Mouse (Mus musculus) MEL (cell line): Measurements from ENCODE around the gene Olfr638. TPM values are rescaled to one million over a fixed set of nuclear protein-coding genes. Genes with fewer than 3 reads are reported as not detected.

Experiments
- DNase-seq: peaks from one replicate; pipeline ENCODE4 v3.0.0; 2011; ENCODE audit warnings: low read depth, low spot score
- H3K27ac ChIP-seq: 2 replicates; pipeline ENCODE4 v1.5.1; 2012; ENCODE audit warnings: low read depth, mild to moderate bottlenecking, control low read depth, low read length, moderate library complexity; ENCODE audit not compliant: control insufficient read depth
- H3K27me3 ChIP-seq, 2 experiments: fragments of 150-350 bp in 1 of 2; sonication (generic) in 1 of 2; 2 replicates each; pipeline ENCODE4 v1.6.1; 2012; ENCODE audit warnings: low read length in 2 of 2, mild to moderate bottlenecking in 2 of 2, improper control_type of control experiment in 1 of 2, moderate library complexity in 1 of 2; ENCODE audit not compliant: insufficient read depth in 2 of 2, control insufficient read depth in 1 of 2
- H3K36me3 ChIP-seq, 2 experiments: 2 replicates each; pipeline ENCODE4 v1.6.1; 2012 to 2014; ENCODE audit warnings: low read length in 2 of 2, improper control_type of control experiment in 1 of 2, inconsistent platforms in 1 of 2, mild to moderate bottlenecking in 1 of 2; ENCODE audit not compliant: insufficient read depth in 2 of 2, control insufficient read depth in 1 of 2
- H3K4me1 ChIP-seq, 2 experiments: fragments of 150-350 bp in 1 of 2; sonication (generic) in 1 of 2; 2 replicates each; pipeline ENCODE4 v1.6.1; 2012; ENCODE audit warnings: low read length in 2 of 2, improper control_type of control experiment in 1 of 2, mild to moderate bottlenecking in 1 of 2; ENCODE audit not compliant: insufficient read depth in 2 of 2, control insufficient read depth in 1 of 2
- H3K4me3 ChIP-seq, 2 experiments: fragments of 150-350 bp in 1 of 2; sonication (generic) in 1 of 2; 2 replicates each; pipeline ENCODE4 v1.5.1; 2012; ENCODE audit warnings: low read depth in 2 of 2, low read length in 2 of 2, mild to moderate bottlenecking in 2 of 2, moderate library complexity in 2 of 2, control low read depth in 1 of 2, improper control_type of control experiment in 1 of 2; ENCODE audit not compliant: control insufficient read depth in 1 of 2, insufficient read depth in 1 of 2
- H3K79me2 ChIP-seq: 2 replicates; pipeline ENCODE4 v1.6.1; 2012; ENCODE audit warnings: mild to moderate bottlenecking, low read length, moderate library complexity; ENCODE audit not compliant: control insufficient read depth, poor library complexity, insufficient read depth
- H3K9ac ChIP-seq: 2 replicates; pipeline ENCODE4 v1.6.1; 2012; ENCODE audit warnings: low read depth, mild to moderate bottlenecking, control low read depth, low read length, moderate library complexity; ENCODE audit not compliant: control insufficient read depth, poor library complexity, severe bottlenecking
- H3K9me3 ChIP-seq: fragments of 150-350 bp; sonication (generic); replicated peaks from 2 replicates; pipeline ENCODE4 v1.6.1; 2012; ENCODE audit warnings: mild to moderate bottlenecking, low read length, improper control_type of control experiment, moderate library complexity; ENCODE audit not compliant: insufficient read depth
- CHD2 ChIP-seq: IDR thresholded peaks from 2 replicates; pipeline ENCODE4 v1.6.1; 2011; ENCODE audit warnings: low read length, improper control_type of control experiment
- CTCF ChIP-seq, 3 experiments: IDR thresholded peaks in 2 of 3; conservative IDR thresholded peaks in 1 of 3; 2 replicates each; pipeline ENCODE4 v1.5.1; 2011 to 2012; ENCODE audit warnings: low read length in 3 of 3, low read depth in 2 of 3, mild to moderate bottlenecking in 2 of 3, improper control_type of control experiment in 1 of 3, inconsistent platforms in 1 of 3, mixed read lengths in 1 of 3, moderate library complexity in 1 of 3; ENCODE audit not compliant: control insufficient read depth in 1 of 3, insufficient read depth in 1 of 3, poor library complexity in 1 of 3, severe bottlenecking in 1 of 3
- E2F4 ChIP-seq: IDR thresholded peaks from 2 replicates; pipeline ENCODE4 v1.6.1; 2011; ENCODE audit warnings: low read depth, low read length, improper control_type of control experiment, borderline replicate concordance
- ELF1 ChIP-seq: IDR thresholded peaks from 2 replicates; pipeline ENCODE4 v1.6.1; 2014; ENCODE audit warnings: low read depth, mild to moderate bottlenecking, inconsistent platforms, low read length, improper control_type of control experiment, moderate library complexity
- GABPA ChIP-seq: IDR thresholded peaks from 2 replicates; pipeline ENCODE4 v1.6.1; 2012; ENCODE audit warnings: low read depth, mild to moderate bottlenecking, inconsistent platforms, low read length, improper control_type of control experiment, moderate library complexity
- JUND ChIP-seq: IDR thresholded peaks from 2 replicates; pipeline ENCODE4 v1.6.1; 2011; ENCODE audit warnings: low read depth, mild to moderate bottlenecking, improper control_type of control experiment, low read length
- KAT2A ChIP-seq: conservative IDR thresholded peaks from 2 replicates; pipeline ENCODE4 v1.6.1; 2012; ENCODE audit warnings: low read depth, low read length, improper control_type of control experiment, inconsistent platforms
- MAFK ChIP-seq: IDR thresholded peaks from 2 replicates; pipeline ENCODE4 v1.6.1; 2011; ENCODE audit warnings: low read depth, mild to moderate bottlenecking, low read length, improper control_type of control experiment, borderline replicate concordance
- MYC ChIP-seq: IDR thresholded peaks from 2 replicates; pipeline ENCODE4 v1.6.1; 2011; ENCODE audit warnings: low read depth, mild to moderate bottlenecking, low read length, improper control_type of control experiment, moderate library complexity
- NRF1 ChIP-seq: IDR thresholded peaks from 2 replicates; pipeline ENCODE4 v1.6.1; 2014; ENCODE audit warnings: low read depth, mild to moderate bottlenecking, inconsistent platforms, low read length, improper control_type of control experiment, moderate library complexity; ENCODE audit not compliant: poor library complexity, insufficient read depth, severe bottlenecking
- POLR2A ChIP-seq, 2 experiments: IDR thresholded peaks; 2 replicates each; pipeline ENCODE4 v1.6.1; 2011 to 2012; ENCODE audit warnings: low read length in 2 of 2, mild to moderate bottlenecking in 2 of 2, control low read depth in 1 of 2, improper control_type of control experiment in 1 of 2, low read depth in 1 of 2, moderate library complexity in 1 of 2; ENCODE audit not compliant: control insufficient read depth in 1 of 2, insufficient read depth in 1 of 2, poor library complexity in 1 of 2
- RAD21 ChIP-seq: IDR thresholded peaks from 2 replicates; pipeline ENCODE4 v1.6.1; 2011; ENCODE audit warnings: mild to moderate bottlenecking, low read depth, low read length, improper control_type of control experiment
- RCOR1 ChIP-seq: IDR thresholded peaks from 2 replicates; pipeline ENCODE4 v1.6.1; 2012; ENCODE audit warnings: low read depth, mild to moderate bottlenecking, inconsistent platforms, low read length, improper control_type of control experiment
- TAL1 ChIP-seq: IDR thresholded peaks from 2 replicates; pipeline ENCODE4 v1.6.1; 2012; ENCODE audit warnings: mild to moderate bottlenecking, inconsistent platforms, low read length, moderate library complexity, mixed read lengths
- TCF12 ChIP-seq: IDR thresholded peaks from 2 replicates; pipeline ENCODE4 v1.6.1; 2014; ENCODE audit warnings: low read depth, mild to moderate bottlenecking, inconsistent platforms, low read length, improper control_type of control experiment, moderate library complexity
- UBTF ChIP-seq: IDR thresholded peaks from 2 replicates; pipeline ENCODE4 v1.6.1; 2012; ENCODE audit warnings: low read depth, mild to moderate bottlenecking, inconsistent platforms, low read length, improper control_type of control experiment, moderate library complexity, borderline replicate concordance; ENCODE audit not compliant: insufficient read depth
- USF2 ChIP-seq, 2 experiments: IDR thresholded peaks; 2 replicates each; pipeline ENCODE4 v1.6.1; 2011 to 2012; ENCODE audit warnings: improper control_type of control experiment in 2 of 2, low read length in 2 of 2, borderline replicate concordance in 1 of 2, inconsistent platforms in 1 of 2, low read depth in 1 of 2, mild to moderate bottlenecking in 1 of 2; ENCODE audit not compliant: insufficient read depth in 1 of 2
- ZKSCAN1 ChIP-seq: IDR thresholded peaks from 2 replicates; pipeline ENCODE4 v1.6.1; 2012; ENCODE audit warnings: low read depth, mild to moderate bottlenecking, inconsistent platforms, low read length, improper control_type of control experiment, moderate library complexity
- polyA plus RNA-seq, 2 experiments: library from polyadenylated mRNA; stranded (reverse) in 1 of 2; unstranded in 1 of 2; fragments of >175 nt in 1 of 2; fragments of >200 nt in 1 of 2; gene quantifications; 2 replicates each; pipeline versions ENCODE4 v1.2.1 to v1.2.4; 2012; ENCODE audit warnings: low replicate concordance in 2 of 2, low read depth in 1 of 2; ENCODE audit not compliant: insufficient read length in 2 of 2, insufficient read depth in 1 of 2, missing spikeins in 1 of 2
- total RNA-seq: library from RNA; depleted of rRNA; stranded (reverse); fragments of 300-350 nt; gene quantifications from 2 replicates; pipeline ENCODE4 v1.2.3, GENCODE M21; 2012; rRNA removed

Gene Olfr638
- total and polyA plus RNA-seq, 3 experiments = not detected

- no peak for DNase-seq
- no peak for TF ChIP-seq USF2 (IDR thresholded peaks at IDR 0.05; ENCODE audit: borderline replicate concordance in 1 of 2, insufficient read depth in 1 of 2, low read depth in 1 of 2, low read length in 2 of 2)
- no peak for TF ChIP-seq JUND
- no peak for TF ChIP-seq CHD2
- TF ChIP-seq POLR2A (IDR thresholded peaks at IDR 0.05; ENCODE audit: control insufficient read depth in 1 of 2, insufficient read depth in 1 of 2, low read depth in 1 of 2, low read length in 2 of 2, poor library complexity in 1 of 2) = no peak
- no peak for TF ChIP-seq ELF1
- TF ChIP-seq TAL1 = no peak
- TF ChIP-seq MAFK = no peak
- TF ChIP-seq ZKSCAN1 = no peak
- no peak for TF ChIP-seq GABPA
- TF ChIP-seq RAD21 = no peak
- no peak for TF ChIP-seq RCOR1
- no peak for TF ChIP-seq E2F4
- no peak for TF ChIP-seq TCF12
- TF ChIP-seq MYC = no peak
- TF ChIP-seq CTCF (IDR thresholded peaks at IDR 0.05 in 2 of 3, conservative IDR thresholded peaks at IDR 0.05 in 1 of 3; ENCODE audit: control insufficient read depth in 1 of 3, insufficient read depth in 1 of 3, low read depth in 2 of 3, low read length in 3 of 3, poor library complexity in 1 of 3, severe bottlenecking in 1 of 3) = no peak
- TF ChIP-seq UBTF = no peak
- TF ChIP-seq KAT2A = no peak
- TF ChIP-seq NRF1 = no peak
- no peaks in the 10 kb centered on the region for H3K4me1 ChIP-seq
- no peak within 1 kb of the TSS for H3K27ac ChIP-seq
- no peak within 1 kb of the TSS for H3K4me3 ChIP-seq
- no peaks in the 10 kb centered on the region for H3K36me3 ChIP-seq
- H3K27me3 ChIP-seq = no peaks in the 10 kb centered on the region; a peak in 1 of 4 replicates
- H3K9ac ChIP-seq = no peak within 1 kb of the TSS
- no peaks in the 10 kb centered on the region for H3K9me3 ChIP-seq
- H3K79me2 ChIP-seq = no peaks in the 10 kb centered on the region
Measured at GRCm38 (mm10) chr7:104052566-104052965, 54.0 kb downstream of the Olfr638 start, which contains the start of gene Olfr642. Gene Olfr642 (minus strand): TSS chr7:104052666.

Other genes with a start within 250 kb of the Olfr638 start
Only the 30 nearest of the 33 such genes appear.
- gene Olfr68, start 219.0 kb upstream of the Olfr638 start, total RNA-seq = not detected in 2 replicates
- gene Olfr68, start 219.0 kb upstream of the Olfr638 start, polyA plus RNA-seq = not detected
- not detected in 2 replicates for gene Olfr67, start 206.9 kb upstream of the Olfr638 start, total RNA-seq
- not detected for gene Olfr67, start 206.9 kb upstream of the Olfr638 start, polyA plus RNA-seq
- 120 and 191 TPM in 2 replicates for gene Hbb-bt, start 184.8 kb upstream of the Olfr638 start, total RNA-seq
- 100 to 1,000 TPM in 1 of 2 experiments, not detected in 1; 118 TPM for gene Hbb-bt, start 184.8 kb upstream of the Olfr638 start, polyA plus RNA-seq
- 79.0 and 138 TPM in 2 replicates for gene Hbb-bs, start 170.7 kb upstream of the Olfr638 start, total RNA-seq
- 100 to 1,000 TPM in 1 of 2 experiments, not detected in 1; 208 TPM for gene Hbb-bs, start 170.7 kb upstream of the Olfr638 start, polyA plus RNA-seq
- gene Hbb-bh2, start 158.2 kb upstream of the Olfr638 start, total RNA-seq = not detected in 2 replicates
- gene Hbb-bh2, start 158.2 kb upstream of the Olfr638 start, polyA plus RNA-seq = not detected
- not detected in 2 replicates for gene Hbb-bh1, start 155.6 kb upstream of the Olfr638 start, total RNA-seq
- gene Hbb-bh1, start 155.6 kb upstream of the Olfr638 start, polyA plus RNA-seq = under 1 TPM in 1 of 2 experiments, not detected in 1; 0.15 TPM
- not detected in 2 replicates for gene Hbb-y, start 145.5 kb upstream of the Olfr638 start, total RNA-seq
- under 1 TPM in 1 of 2 experiments, not detected in 1; 0.11 TPM for gene Hbb-y, start 145.5 kb upstream of the Olfr638 start, polyA plus RNA-seq
- gene Olfr66, start 112.5 kb upstream of the Olfr638 start, total RNA-seq = not detected in 2 replicates
- not detected for gene Olfr66, start 112.5 kb upstream of the Olfr638 start, polyA plus RNA-seq
- gene Olfr64, start 104.3 kb upstream of the Olfr638 start, total RNA-seq = not detected in 2 replicates
- gene Olfr64, start 104.3 kb upstream of the Olfr638 start, polyA plus RNA-seq = not detected
- not detected in 2 replicates for gene Olfr65, start 95.3 kb upstream of the Olfr638 start, total RNA-seq
- gene Olfr65, start 95.3 kb upstream of the Olfr638 start, polyA plus RNA-seq = not detected
- not detected in 2 replicates for gene Olfr631, start 69.9 kb upstream of the Olfr638 start, total RNA-seq
- not detected for gene Olfr631, start 69.9 kb upstream of the Olfr638 start, polyA plus RNA-seq
- gene Olfr632, start 64.4 kb upstream of the Olfr638 start, total RNA-seq = not detected in 2 replicates
- not detected for gene Olfr632, start 64.4 kb upstream of the Olfr638 start, polyA plus RNA-seq
- not detected in 2 replicates for gene Olfr633, start 54.3 kb upstream of the Olfr638 start, total RNA-seq
- gene Olfr633, start 54.3 kb upstream of the Olfr638 start, polyA plus RNA-seq = not detected
- not detected in 2 replicates for gene Olfr635, start 27.6 kb upstream of the Olfr638 start, total RNA-seq
- not detected for gene Olfr635, start 27.6 kb upstream of the Olfr638 start, polyA plus RNA-seq
- not detected in 2 replicates for gene Olfr639, start 18.6 kb downstream of the Olfr638 start, total RNA-seq
- under 1 TPM in 1 of 2 experiments, not detected in 1; 0.03 TPM for gene Olfr639, start 18.6 kb downstream of the Olfr638 start, polyA plus RNA-seq
- gene Olfr640, start 26.8 kb downstream of the Olfr638 start, total RNA-seq = not detected in 2 replicates
- not detected for gene Olfr640, start 26.8 kb downstream of the Olfr638 start, polyA plus RNA-seq
- not detected in 2 replicates for gene Olfr641, start 36.7 kb downstream of the Olfr638 start, total RNA-seq
- gene Olfr641, start 36.7 kb downstream of the Olfr638 start, polyA plus RNA-seq = not detected
- gene Olfr642, start 53.9 kb downstream of the Olfr638 start, total RNA-seq = not detected in 2 replicates
- not detected for gene Olfr642, start 53.9 kb downstream of the Olfr638 start, polyA plus RNA-seq
- gene 4930516K23Rik, start 62.7 kb downstream of the Olfr638 start, total RNA-seq = not detected in 2 replicates
- not detected for gene 4930516K23Rik, start 62.7 kb downstream of the Olfr638 start, polyA plus RNA-seq
- not detected in 2 replicates for gene Olfr644, start 73.1 kb downstream of the Olfr638 start, total RNA-seq
- not detected for gene Olfr644, start 73.1 kb downstream of the Olfr638 start, polyA plus RNA-seq
- gene Olfr645, start 86.7 kb downstream of the Olfr638 start, total RNA-seq = not detected in 2 replicates
- gene Olfr645, start 86.7 kb downstream of the Olfr638 start, polyA plus RNA-seq = not detected
- gene Olfr646, start 106.1 kb downstream of the Olfr638 start, total RNA-seq = not detected in 2 replicates
- gene Olfr646, start 106.1 kb downstream of the Olfr638 start, polyA plus RNA-seq = not detected
- gene Ubqln5, start 131.1 kb downstream of the Olfr638 start, total RNA-seq = not detected in 2 replicates
- gene Ubqln5, start 131.1 kb downstream of the Olfr638 start, polyA plus RNA-seq = not detected
- gene Olfr643, start 138.7 kb downstream of the Olfr638 start, total RNA-seq = not detected in 2 replicates
- not detected for gene Olfr643, start 138.7 kb downstream of the Olfr638 start, polyA plus RNA-seq
- not detected in 2 replicates for gene Ubqln3, start 144.5 kb downstream of the Olfr638 start, total RNA-seq
- gene Ubqln3, start 144.5 kb downstream of the Olfr638 start, polyA plus RNA-seq = not detected
- gene Ubqlnl, start 151.8 kb downstream of the Olfr638 start, total RNA-seq = not detected in 2 replicates
- not detected for gene Ubqlnl, start 151.8 kb downstream of the Olfr638 start, polyA plus RNA-seq
- gene Olfm5, start 166.1 kb downstream of the Olfr638 start, total RNA-seq = not detected in 2 replicates
- not detected for gene Olfm5, start 166.1 kb downstream of the Olfr638 start, polyA plus RNA-seq
- gene Olfr648, start 184.6 kb downstream of the Olfr638 start, total RNA-seq = not detected in 2 replicates
- not detected for gene Olfr648, start 184.6 kb downstream of the Olfr638 start, polyA plus RNA-seq
- gene Olfr649, start 197.2 kb downstream of the Olfr638 start, total RNA-seq = not detected in 2 replicates
- not detected for gene Olfr649, start 197.2 kb downstream of the Olfr638 start, polyA plus RNA-seq
- not detected in 2 replicates for gene Trim6, start 220.0 kb downstream of the Olfr638 start, total RNA-seq
- 1 to 10 TPM in 1 of 2 experiments, not detected in 1; 4.1 TPM for gene Trim6, start 220.0 kb downstream of the Olfr638 start, polyA plus RNA-seq